8 mouse cellular contexts compared by ENCODE assay signal in the genomic region with DNA sequence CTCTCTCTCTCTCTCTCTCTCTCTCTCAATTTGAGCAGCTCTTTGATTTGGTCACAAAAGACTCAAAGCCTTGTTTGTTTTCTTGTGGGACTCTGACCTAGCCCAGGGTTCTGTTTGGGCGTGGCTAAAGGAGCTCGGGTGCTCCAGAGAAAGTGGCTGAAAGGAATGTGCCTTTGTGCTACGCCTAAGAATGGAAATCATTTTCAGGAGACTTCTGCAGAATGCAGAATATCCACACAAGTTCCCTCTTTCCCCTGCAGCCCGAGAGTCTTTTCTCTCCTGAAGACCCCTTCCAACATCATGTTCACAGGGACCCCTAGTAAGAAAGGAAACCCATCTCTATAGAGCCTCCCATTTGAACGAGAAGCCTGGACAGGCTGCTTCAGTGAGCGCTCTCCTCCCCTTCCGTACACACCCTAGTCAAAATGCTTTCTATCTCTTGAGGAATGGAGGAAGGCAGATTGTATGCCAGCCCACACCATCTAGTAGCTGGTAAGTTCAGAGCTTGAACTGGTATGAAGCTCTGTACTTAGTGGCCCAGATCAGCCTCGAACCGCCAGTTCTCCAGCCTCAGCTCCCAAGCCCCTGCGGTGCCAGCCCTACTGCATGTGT. TPM values are rescaled to one million over a fixed set of nuclear protein-coding genes. Genes with fewer than 3 reads are reported as not detected.
DNase-seq lines count a peak whose midpoint lies in the region; ATAC-seq and TF ChIP-seq lines count a peak whose summit lies in the region.

No protein-coding gene starts in this region.

- TF ChIP-seq CTCF in lung, postnatal 0 days (IDR thresholded peaks at IDR 0.05), result no peak
- TF ChIP-seq CTCF in cerebellum, adult 2 months (IDR thresholded peaks at IDR 0.05; ENCODE audit: borderline replicate concordance, insufficient read depth, low read depth, low read length), result no peak

- H3K4me2 ChIP-seq in forebrain, embryonic 12.5 days, result peak overlapping the region; percentile 57
- peak overlapping the region; percentile 70 for H3K4me2 ChIP-seq in intestine, embryonic 16.5 days (ENCODE audit: low read depth, low read length)
- H3K4me2 ChIP-seq in lung, postnatal 0 days (replicated peaks; ENCODE audit: low read depth, low read length), result peak overlapping the region; percentile 59

- H3K4me1 ChIP-seq in forebrain, embryonic 12.5 days, result peaks cover 34% of the 10 kb centered on the region
- H3K4me1 ChIP-seq in intestine, embryonic 16.5 days (ENCODE audit: control insufficient read depth, insufficient read depth, low read length), result peaks cover 39% of the 10 kb centered on the region
- H3K4me1 ChIP-seq in lung, postnatal 0 days (ENCODE audit: insufficient read depth, low read depth, low read length), result peaks cover 24% of the 10 kb centered on the region
- H3K4me1 ChIP-seq in cerebellum, adult 2 months (ENCODE audit: control insufficient read depth, insufficient read depth, low read length), result peaks cover 5% of the 10 kb centered on the region

- peak overlapping the region; percentile 91 for H3K27ac ChIP-seq in forebrain, embryonic 12.5 days
- H3K27ac ChIP-seq in intestine, embryonic 16.5 days (ENCODE audit: low read length), result peak overlapping the region; percentile 87
- H3K27ac ChIP-seq in lung, postnatal 0 days (ENCODE audit: low read length), result peak overlapping the region; percentile 97
- H3K27ac ChIP-seq in cerebellum, adult 2 months (ENCODE audit: insufficient read depth, low read length), result no peak overlapping the region; the same call in 1 of the 2 replicates

- WGBS in forebrain, embryonic 12.5 days, result 26% methylated on average over 10 of the region's 10 CpGs
- WGBS in intestine, embryonic 16.5 days, result 26% methylated on average over 10 of the region's 10 CpGs
- 23% methylated on average over 10 of the region's 10 CpGs for WGBS in lung, postnatal 0 days
- 56% methylated on average over 10 of the region's 10 CpGs for WGBS in cerebellum, adult 2 months

- no peaks in the 10 kb centered on the region for H3K27me3 ChIP-seq in forebrain, embryonic 12.5 days
- H3K27me3 ChIP-seq in intestine, embryonic 16.5 days (replicated peaks; ENCODE audit: control insufficient read depth, insufficient read depth, low read length), result no peaks in the 10 kb centered on the region
- no peaks in the 10 kb centered on the region for H3K27me3 ChIP-seq in lung, postnatal 0 days (replicated peaks; ENCODE audit: insufficient read depth, low read length)
- no peaks in the 10 kb centered on the region for H3K27me3 ChIP-seq in cerebellum, adult 2 months (ENCODE audit: control insufficient read depth, insufficient read depth, low read length)

- no peaks in the 10 kb centered on the region for H3K9me3 ChIP-seq in forebrain, embryonic 12.5 days
- H3K9me3 ChIP-seq in intestine, embryonic 16.5 days (ENCODE audit: control insufficient read depth, low read length), result peaks cover 6% of the 10 kb centered on the region; the same call in 1 of the 2 replicates
- no peaks in the 10 kb centered on the region for H3K9me3 ChIP-seq in lung, postnatal 0 days (ENCODE audit: low read length)

- peak overlapping the region; percentile 40 for H3K4me3 ChIP-seq in forebrain, embryonic 12.5 days (replicated peaks)
- peak overlapping the region; percentile 50 for H3K4me3 ChIP-seq in intestine, embryonic 16.5 days (ENCODE audit: low read length)
- H3K4me3 ChIP-seq in lung, postnatal 0 days (ENCODE audit: low read depth, low read length), result peak overlapping the region; percentile 49
- H3K4me3 ChIP-seq in cerebellum, adult 2 months (replicated peaks; ENCODE audit: insufficient read depth, low read depth, low read length), result no peak overlapping the region

- no peaks in the 10 kb centered on the region for H3K36me3 ChIP-seq in forebrain, embryonic 12.5 days (replicated peaks)
- peaks cover 9% of the 10 kb centered on the region for H3K36me3 ChIP-seq in intestine, embryonic 16.5 days (ENCODE audit: control insufficient read depth, insufficient read depth, low read length)
- peaks cover 9% of the 10 kb centered on the region; the same call in 1 of the 2 replicates for H3K36me3 ChIP-seq in lung, postnatal 0 days (ENCODE audit: insufficient read depth, low read length)

- peak; percentile 73 to 76 for DNase-seq in heart, adult 18-20 months
- DNase-seq in heart, postnatal 25 days (ENCODE audit: low spot score), result no peak
- DNase-seq in lung, postnatal 0 days (ENCODE audit: low spot score), result peak; percentile 88
- no peak for DNase-seq in thymus, postnatal 4 days
- no peak for DNase-seq in cerebellum, postnatal 25 days
- no peak for DNase-seq in cerebellum, adult 2 months

- intact Hi-C loops in heart, postnatal 25 days (cut with DNase I), result loop anchor here (2.0 kb wide), 1 partner anchor 18 kb away; no protein-coding TSS in a partner anchor

- peak; percentile 46; the same call in 1 of the 2 replicates for TF ChIP-seq EP300 in lung, postnatal 0 days (IDR thresholded peaks at IDR 0.05)

- H3K9ac ChIP-seq in forebrain, embryonic 12.5 days, result peak overlapping the region; percentile 33; the same call in 1 of the 2 replicates
- H3K9ac ChIP-seq in intestine, embryonic 16.5 days (ENCODE audit: low read depth, low read length), result peak overlapping the region; percentile 73
- H3K9ac ChIP-seq in lung, postnatal 0 days (replicated peaks; ENCODE audit: low read depth), result peak overlapping the region; percentile 32

- TF ChIP-seq POLR2A in cerebellum, adult 2 months (IDR thresholded peaks at IDR 0.05; ENCODE audit: borderline replicate concordance, insufficient read depth, low read length), result no peak

- 0 out of 2 replicates have a peak, but pooled peaks have one; percentile 12 for ATAC-seq in forebrain, embryonic 12.5 days (ENCODE audit: low FRiP score)
- ATAC-seq in intestine, embryonic 16.5 days, result peak; percentile 32
- peak; percentile 25; the same call in 1 of the 2 replicates for ATAC-seq in lung, postnatal 0 days

RNA-seq across cellular contexts. Expression of a gene that starts 39.6 kb away (rescaled TPM):
- total RNA-seq in heart, adult 18-20 months (2021), result 10 to 100 TPM; 82.5 to 82.7 TPM
- 100 to 1,000 TPM; 102 to 108 TPM for total RNA-seq in heart, postnatal 25 days (2021)
- polyA plus RNA-seq in forebrain, embryonic 12.5 days (2016; fragmentation: Nextera tagmentation; extraction: Ambion mirVana), result 124 and 132 TPM in 2 replicates
- 137 TPM in 2 replicates for polyA plus RNA-seq in intestine, embryonic 16.5 days (2015; fragmentation: Nextera tagmentation; extraction: Ambion mirVana)
- polyA plus RNA-seq in lung, postnatal 0 days (2015; fragmentation: Nextera tagmentation; extraction: Ambion mirVana), result 108 and 118 TPM in 2 replicates
- polyA plus RNA-seq in cerebellum, adult 2 months (2012; rRNA removed), result 96.3 and 101 TPM in 2 replicates

Comparison
In these comparisons a context has a peak if more than half of its experiments do, and no peak if none do; other contexts are left out.
1. DNase-seq: peak in heart, adult 18-20 months (2 of 2) and lung, postnatal 0 days (single experiment); none in heart, postnatal 25 days (single experiment), thymus, postnatal 4 days (single experiment), cerebellum, postnatal 25 days (0 of 2) and cerebellum, adult 2 months (0 of 2).
2. Peak in every context shown above with its lines, with median percentiles within 50 percentile points of each other: ATAC-seq, H3K4me2 ChIP-seq and H3K9ac ChIP-seq.